Mouse (Mus musculus): ENCODE measurements at regions not wholly inside any gene's neighbourhood (a gene's known extent, or its start where the extent isn't known, plus 50 kb on each side); places are given as distances from the start of the nearest gene placed in this dataset.
"Not testable (repeated sequence)": the region's sequence is repeated elsewhere in the genome, so short reads cannot be mapped to it uniquely, and the experiment has no call there.

- DNase-seq (ENCODE audit: low read depth, low spot score): no peak
Measured at GRCm38 (mm10) chr16:55521421-55521971, 223.7 kb upstream of the Zpld1 start.

- DNase-seq (ENCODE audit: low read depth, low spot score): no peak
Measured at GRCm38 (mm10) chr16:55520077-55520476, 222.3 kb upstream of the Zpld1 start.

DNA sequence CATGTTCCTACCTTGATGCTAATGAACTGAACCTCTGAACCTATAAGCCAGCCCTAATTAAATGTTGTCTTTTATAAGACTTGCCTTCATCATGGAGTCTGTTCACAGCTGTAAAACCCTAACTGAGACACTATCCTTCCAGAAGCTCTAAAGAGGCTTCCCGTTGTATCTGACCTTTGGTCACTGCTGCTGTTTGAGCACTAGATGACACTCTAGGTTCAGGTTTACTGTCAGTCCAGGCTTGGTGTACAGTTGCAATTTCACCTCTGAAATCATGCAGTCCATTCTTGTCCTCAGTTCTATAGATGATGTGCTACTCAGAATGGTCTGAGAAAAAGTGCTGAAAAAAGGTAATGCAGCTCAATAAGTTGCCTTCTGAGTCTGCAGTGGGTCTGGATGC, 221.9 kb upstream of the Zpld1 start:
- peak; percentile 39 for DNase-seq (ENCODE audit: low read depth, low spot score)

DNA sequence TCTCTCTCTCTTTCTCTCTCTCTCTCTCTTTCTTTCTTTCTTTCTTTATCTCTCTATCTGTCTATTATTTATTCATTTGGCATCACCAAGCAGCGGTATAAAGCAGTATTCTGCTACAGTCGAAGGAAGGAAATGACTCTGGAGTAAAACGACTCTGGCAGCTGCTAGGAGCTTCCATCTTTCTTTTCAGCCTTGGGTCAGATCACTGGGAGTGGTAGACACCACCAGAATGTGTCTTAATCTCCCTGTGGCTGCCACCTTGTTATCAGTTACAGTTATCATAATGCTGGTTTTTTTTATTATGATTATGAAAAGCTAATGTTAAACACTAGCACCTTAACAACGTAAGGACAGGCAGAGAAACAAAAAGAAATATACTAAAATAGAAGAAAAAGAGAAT, 219.2 kb upstream of the Zpld1 start:
- no peak for DNase-seq (ENCODE audit: low read depth, low spot score)

DNA sequence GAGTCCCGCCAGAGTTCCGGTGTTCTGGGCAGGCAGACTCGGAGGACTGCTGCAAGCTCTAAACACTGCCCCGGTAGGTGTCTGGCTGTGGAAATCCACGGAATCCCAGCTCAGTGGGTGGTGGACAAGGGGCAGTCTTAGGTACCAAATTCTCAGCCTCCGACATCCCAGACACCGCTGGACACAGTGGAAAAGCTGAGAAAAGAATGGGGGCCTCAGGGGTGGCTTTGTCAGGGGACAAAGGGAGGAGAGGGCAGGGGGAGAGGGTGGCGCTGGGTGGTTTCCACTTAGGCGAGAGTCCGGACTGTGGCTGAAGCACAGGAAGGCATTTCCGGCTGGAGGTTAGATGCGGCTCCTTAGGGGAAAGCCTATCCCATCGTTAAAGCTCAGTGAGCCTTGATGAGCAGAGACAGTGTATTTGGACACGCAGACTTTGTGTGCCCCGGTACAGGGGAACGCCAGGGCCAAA, 217.5 kb upstream of the Zpld1 start:
- no peak for DNase-seq (ENCODE audit: low read depth, low spot score)

DNA sequence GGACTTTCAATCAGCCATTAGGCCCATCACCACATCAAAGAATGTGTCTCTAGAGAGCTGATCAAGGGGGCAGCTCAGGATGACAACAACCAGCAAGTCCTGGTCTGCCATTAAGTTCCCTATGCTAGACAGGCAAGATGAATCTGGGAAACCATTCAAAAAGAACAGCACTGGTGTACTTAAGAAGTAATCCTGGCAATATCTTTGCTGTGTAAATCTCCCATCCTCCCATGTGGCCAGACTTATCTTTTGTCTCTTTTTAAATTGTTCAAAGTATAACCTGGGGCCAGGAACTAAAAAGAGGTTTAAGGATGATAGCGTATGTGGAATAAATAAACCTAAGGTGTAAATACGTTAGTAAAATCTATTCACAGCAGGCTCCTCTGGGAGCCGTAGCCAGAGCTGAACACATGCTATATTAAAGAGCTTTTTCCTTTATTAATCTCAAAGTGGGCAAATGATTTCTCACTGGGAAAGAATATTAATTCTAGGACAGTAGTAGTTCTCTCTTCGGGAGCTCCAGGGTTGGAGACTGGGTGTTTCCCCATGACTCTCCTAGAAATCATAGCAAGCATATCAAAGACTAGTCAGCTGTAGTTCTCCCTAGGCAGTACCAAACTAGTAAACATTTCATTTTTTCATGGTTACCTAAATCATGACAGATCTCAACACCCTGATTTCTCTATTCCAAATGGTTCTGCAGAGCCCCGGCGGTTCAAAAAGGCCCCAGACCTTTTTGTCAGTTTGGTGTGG, 216.8 kb upstream of the Zpld1 start:
- no peak for DNase-seq (ENCODE audit: low read depth, low spot score)

DNA sequence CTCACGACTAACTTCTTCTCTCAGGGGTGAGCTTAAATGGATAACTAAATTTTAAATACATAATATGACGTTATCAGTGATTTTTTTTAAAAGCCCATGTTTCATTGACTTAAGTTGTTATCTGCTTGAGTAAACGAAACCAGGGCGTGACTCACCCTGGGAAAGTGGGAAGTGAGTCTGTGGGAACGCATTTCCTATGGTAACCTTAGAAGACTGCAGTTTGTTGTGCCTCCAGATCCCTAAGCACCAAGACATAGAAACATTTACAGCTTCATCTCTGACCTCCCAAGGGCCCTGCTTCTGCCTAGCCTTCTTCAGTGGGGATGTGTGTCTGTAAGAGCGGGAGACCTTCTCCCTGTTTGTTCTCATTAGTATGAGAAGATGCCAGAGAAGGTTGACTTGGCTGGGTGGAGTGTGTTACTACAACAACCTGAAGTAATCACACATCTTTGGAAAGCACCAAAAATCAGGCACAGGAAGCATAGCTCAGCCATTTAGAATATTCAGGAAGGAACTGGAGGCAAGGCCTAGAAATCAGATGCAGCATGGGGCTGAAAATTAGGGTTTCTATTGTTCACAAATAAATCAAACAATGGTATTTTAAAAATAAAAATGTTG, 207.1 kb upstream of the Zpld1 start:
- DNase-seq (ENCODE audit: low read depth, low spot score): no peak

- DNase-seq (ENCODE audit: low read depth, low spot score): no peak
Measured at GRCm38 (mm10) chr16:55504274-55504673, 206.5 kb upstream of the Zpld1 start.

DNA sequence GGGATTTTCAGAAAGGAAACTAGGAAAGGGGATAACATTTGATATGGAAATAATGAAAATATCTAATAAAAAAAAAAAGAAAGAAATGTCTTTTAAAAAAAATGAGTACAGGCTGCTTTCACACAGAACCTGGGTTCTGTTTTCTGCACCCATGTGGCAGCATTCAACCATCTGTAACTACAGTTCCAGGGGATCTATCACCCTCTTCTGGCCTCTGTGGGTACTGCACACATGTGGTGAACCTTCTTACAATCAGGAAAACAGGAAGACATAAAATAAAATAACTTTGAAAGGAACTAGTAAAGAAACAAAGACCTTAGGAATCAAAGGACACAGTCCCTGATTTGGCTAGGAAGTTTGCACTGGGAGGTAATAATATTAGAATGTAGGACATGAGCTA, 205.5 kb upstream of the Zpld1 start:
- DNase-seq (ENCODE audit: low read depth, low spot score): no peak

- not testable (repeated sequence) for DNase-seq (ENCODE audit: low read depth, low spot score)
Measured at GRCm38 (mm10) chr16:55499831-55500230, 202.0 kb upstream of the Zpld1 start.

GRCm38 (mm10) chr16:55495051-55495450, 197.3 kb upstream of the Zpld1 start:
- no peak for DNase-seq (ENCODE audit: low read depth, low spot score)

GRCm38 (mm10) chr16:55494162-55494561, 196.4 kb upstream of the Zpld1 start:
- DNase-seq (ENCODE audit: low read depth, low spot score): no peak

DNA sequence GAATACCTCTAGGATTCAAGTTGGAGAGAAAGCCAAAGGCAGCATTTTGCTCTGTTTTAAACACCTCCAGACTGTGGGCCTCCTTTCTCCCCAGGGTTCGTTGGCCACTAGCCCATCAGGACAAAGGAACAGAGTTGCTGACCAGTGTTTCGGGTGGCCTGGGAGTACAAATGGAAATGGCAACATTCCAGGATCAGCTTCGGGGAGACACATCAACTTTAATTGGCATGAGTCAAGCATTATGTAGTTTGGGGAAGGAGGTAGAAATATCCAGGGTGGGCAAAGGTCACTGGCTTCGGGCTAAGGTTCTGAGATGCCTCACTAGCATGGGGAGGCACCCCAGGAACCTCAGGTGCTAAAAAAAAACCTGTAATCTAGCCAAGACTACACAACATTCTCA, 194.3 kb upstream of the Zpld1 start:
- DNase-seq (ENCODE audit: low read depth, low spot score): no peak

DNA sequence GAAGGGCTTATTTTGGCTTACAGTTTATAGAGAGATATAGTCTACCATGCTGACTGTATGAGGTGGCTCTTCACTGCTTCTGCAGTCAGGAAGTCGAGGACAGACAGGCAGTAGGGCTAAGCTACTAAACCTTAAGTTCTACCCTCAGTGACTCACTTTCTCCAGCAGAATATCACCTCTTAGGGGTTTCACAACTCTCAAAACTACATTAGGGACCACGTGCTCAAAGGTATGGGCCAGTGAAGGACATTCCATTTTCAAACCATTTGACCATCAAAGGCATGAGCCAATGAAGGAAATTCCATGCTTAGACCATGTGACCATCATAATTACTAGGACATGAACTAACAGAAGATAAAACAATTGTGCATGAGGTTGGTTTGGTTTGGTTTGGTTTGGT, 186.6 kb upstream of the Zpld1 start:
- no peak for DNase-seq (ENCODE audit: low read depth, low spot score)

DNA sequence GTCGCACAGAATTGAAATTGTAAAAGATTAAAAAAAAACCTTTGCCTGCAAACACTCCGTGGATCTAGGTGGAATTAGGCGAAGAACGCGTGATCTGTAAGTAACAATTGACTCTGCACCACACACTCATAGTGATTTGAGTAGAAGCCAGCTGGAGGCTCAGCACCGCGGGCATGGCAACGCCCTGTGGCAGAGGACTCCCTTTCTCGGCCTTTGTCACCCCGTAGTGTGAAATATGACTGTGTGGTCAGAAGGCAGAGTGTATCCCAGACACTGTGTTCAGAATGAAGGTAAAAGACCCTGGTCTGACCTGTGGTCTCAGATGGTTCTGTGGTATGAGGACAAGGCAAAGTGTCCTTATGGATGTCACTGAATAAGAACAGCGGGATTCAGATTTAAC, 183.0 kb upstream of the Zpld1 start:
- no peak for DNase-seq (ENCODE audit: low read depth, low spot score)

DNA sequence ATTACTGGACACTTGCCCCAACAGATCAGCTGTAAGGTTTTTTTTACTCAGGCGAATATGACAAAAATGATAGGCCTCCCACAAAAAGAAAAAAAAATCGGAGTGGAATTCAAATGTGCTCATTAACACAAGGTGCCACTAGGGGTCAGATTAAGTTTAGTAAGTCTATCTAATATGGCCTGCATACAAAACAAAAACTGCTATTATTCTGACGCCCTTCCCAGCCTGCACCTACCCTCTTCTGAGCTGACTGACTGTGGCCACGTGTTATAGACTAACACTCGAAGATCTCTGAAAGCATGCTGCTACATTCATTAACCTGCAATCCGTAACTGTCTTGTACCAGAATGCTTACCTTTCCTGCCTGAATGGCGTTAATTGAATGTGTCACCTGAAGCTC, 182.5 kb upstream of the Zpld1 start:
- DNase-seq (ENCODE audit: low read depth, low spot score): peak; percentile 42

DNA sequence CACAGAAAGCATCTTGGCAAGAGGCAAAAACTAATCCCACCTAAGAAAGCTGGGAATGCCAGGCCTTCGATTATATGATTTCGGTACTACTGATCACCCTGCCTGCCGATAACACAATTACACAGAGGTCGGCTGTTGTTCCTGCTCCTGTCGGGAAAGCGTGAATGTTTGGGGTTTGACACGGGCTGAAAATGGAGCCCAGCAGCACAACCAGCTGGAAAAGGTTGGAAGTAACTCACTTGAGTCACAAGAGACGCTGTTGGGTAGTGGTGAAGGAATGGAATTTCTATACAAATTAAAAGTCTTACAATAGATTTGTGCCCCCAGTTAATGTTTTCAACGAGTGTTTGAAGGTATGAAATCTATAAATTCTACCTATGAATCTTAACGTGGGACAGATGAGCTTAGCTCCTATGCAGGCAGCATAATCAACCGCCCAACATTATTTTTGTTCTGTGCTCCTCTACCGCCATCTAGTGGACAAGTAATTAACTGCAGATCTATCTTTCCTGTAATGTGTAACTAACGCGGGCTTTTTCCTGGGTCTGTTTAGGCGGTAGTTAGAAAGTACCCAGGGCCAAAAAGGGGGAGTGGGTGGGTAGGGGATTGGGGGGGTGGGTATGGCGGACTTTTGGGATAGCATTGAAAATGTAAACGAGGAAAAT, 178.9 kb upstream of the Zpld1 start:
- DNase-seq (ENCODE audit: low read depth, low spot score): peak; percentile 73

DNA sequence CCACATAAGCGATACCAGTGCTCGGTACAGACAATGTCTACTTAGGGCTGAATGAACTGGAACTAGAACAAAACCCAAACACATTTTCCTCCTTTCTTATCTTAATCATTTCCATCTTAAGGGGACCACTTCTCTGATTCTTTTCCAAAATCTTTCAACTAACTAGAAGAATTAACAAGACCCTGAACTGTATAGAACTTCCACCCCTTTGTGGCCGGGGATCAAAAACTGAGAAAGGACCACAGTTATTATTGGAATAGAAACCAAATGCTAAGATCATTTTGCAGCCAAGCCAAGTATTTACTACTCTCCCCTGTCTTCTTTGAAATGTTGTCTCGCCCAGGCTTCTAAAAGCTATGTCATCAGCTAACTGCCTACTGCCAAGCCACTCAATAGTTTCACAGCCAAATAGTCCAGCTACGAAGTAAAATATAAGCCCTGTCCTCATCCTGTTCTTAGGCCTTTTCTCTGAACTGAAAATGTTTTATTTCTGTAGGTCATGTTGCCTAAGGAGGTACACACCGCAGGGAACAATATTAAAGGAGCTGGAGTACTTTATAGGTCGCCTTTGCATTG, 177.3 kb upstream of the Zpld1 start:
- DNase-seq (ENCODE audit: low read depth, low spot score): no peak

DNA sequence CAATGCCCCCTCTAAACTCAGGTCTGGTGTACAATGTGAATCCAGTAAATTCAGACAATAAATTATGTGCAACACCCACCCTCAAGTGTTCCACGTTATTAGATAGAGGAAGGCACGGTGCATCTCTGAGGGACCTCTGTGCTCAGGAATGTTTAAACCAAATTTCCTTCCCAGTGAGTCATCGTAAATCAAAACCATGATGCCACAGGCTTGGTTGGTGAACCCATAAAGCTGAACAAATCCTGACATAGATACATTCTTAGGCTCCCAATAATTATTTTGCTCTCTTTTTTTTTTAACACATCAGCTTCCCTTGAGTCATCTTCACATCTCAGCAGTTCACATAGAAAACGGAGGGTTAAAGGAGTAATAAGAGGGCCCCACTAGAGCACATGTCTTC, 173.6 kb upstream of the Zpld1 start:
- no peak for DNase-seq (ENCODE audit: low read depth, low spot score)

GRCm38 (mm10) chr16:55470721-55471120, 172.9 kb upstream of the Zpld1 start:
- no peak for DNase-seq (ENCODE audit: low read depth, low spot score)

- peak; percentile 7 for DNase-seq (ENCODE audit: low read depth, low spot score)
Measured at GRCm38 (mm10) chr16:55469703-55470102, 171.9 kb upstream of the Zpld1 start.

- peak; percentile 93 for DNase-seq (ENCODE audit: low read depth, low spot score)
Measured at GRCm38 (mm10) chr16:55468833-55469458, 171.2 kb upstream of the Zpld1 start.
